Comparison of ENCODE assay signal across 8 mouse cellular contexts in the genomic region with DNA sequence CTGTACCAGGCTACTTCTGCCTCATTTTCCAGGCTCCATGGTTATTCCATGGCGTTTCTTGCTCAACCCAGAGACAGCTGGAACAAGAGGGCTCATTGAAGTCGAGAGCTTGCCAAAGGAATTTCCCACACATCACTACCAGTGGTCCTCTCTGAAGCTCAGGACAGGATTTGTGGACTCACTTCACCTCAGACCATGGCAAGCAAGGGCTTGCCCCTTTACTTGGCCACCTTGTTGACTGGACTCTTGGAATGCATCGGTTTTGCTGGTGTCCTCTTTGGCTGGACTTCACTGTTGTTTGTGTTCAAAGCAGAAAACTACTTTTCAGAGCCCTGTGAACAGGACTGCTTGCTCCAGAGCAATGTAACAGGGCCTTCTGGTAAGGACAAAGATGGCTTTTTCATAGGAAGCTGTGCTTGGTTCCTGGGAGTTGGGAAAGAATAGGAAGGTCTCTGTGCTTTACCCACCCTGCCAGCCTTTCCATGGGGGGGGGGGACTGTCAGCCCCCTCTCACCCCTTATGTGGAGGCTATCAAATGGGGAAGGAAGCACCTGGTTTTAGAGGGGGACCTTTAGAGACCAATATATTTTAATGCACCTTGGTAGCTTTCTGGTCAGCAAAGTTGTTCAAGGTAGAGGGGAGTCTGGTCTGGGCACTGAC. TPM values are rescaled to one million over a fixed set of nuclear protein-coding genes. Genes with fewer than 3 reads are reported as not detected.
DNase-seq lines count a peak whose midpoint lies in the region; ATAC-seq and TF ChIP-seq lines count a peak whose summit lies in the region.
"Had no signal": no experiment of that assay in that cellular context is flagged by ENCODE, and none has a peak within 500 bp of the region (broad histone marks: within the 10 kb centered on the region; RNA-seq: fewer than 3 reads in every experiment).

No protein-coding gene starts in this region.

- peak overlapping the region; percentile 43; the same call in 1 of the 2 replicates for H3K4me2 ChIP-seq in forebrain, embryonic 14.5 days (ENCODE audit: low read length)
- H3K4me2 ChIP-seq in limb, embryonic 14.5 days (replicated peaks; ENCODE audit: low read depth, low read length, severe bottlenecking) = peak overlapping the region; percentile 53
- peak overlapping the region; percentile 55 for H3K4me2 ChIP-seq in stomach, postnatal 0 days (replicated peaks; ENCODE audit: low read depth)

- no peaks in the 10 kb centered on the region for H3K27me3 ChIP-seq in spleen, adult 2 months (ENCODE audit: control insufficient read depth, insufficient read depth, low read length)
- no peaks in the 10 kb centered on the region for H3K27me3 ChIP-seq in forebrain, embryonic 14.5 days (replicated peaks; ENCODE audit: control insufficient read depth, insufficient read depth, low read length)
- no peaks in the 10 kb centered on the region for H3K27me3 ChIP-seq in limb, embryonic 14.5 days (ENCODE audit: control insufficient read depth, insufficient read depth, low read length)
- no peaks in the 10 kb centered on the region for H3K27me3 ChIP-seq in stomach, postnatal 0 days (ENCODE audit: control insufficient read depth, insufficient read depth, low read length)

- peaks cover 17% of the 10 kb centered on the region for H3K4me1 ChIP-seq in spleen, adult 2 months (ENCODE audit: control insufficient read depth, insufficient read depth, insufficient read length)
- H3K4me1 ChIP-seq in forebrain, embryonic 14.5 days (ENCODE audit: control insufficient read depth, insufficient read depth, low read length) = 0 out of 2 replicates have a peak, but pooled peaks cover 2% of the 10 kb centered on the region
- peaks cover 7% of the 10 kb centered on the region for H3K4me1 ChIP-seq in limb, embryonic 14.5 days (ENCODE audit: control insufficient read depth, insufficient read depth, low read length)
- H3K4me1 ChIP-seq in stomach, postnatal 0 days (replicated peaks; ENCODE audit: control insufficient read depth, insufficient read depth) = peaks cover 3% of the 10 kb centered on the region; the same call in 1 of the 2 replicates

- H3K9me3 ChIP-seq in forebrain, embryonic 14.5 days (replicated peaks; ENCODE audit: control insufficient read depth, low read length) = no peaks in the 10 kb centered on the region
- H3K9me3 ChIP-seq in limb, embryonic 14.5 days (ENCODE audit: control insufficient read depth, low read length) = no peaks in the 10 kb centered on the region
- no peaks in the 10 kb centered on the region for H3K9me3 ChIP-seq in stomach, postnatal 0 days (ENCODE audit: control insufficient read depth, low read length)

- ATAC-seq in forebrain, embryonic 14.5 days = no peak
- no peak for ATAC-seq in limb, embryonic 14.5 days (ENCODE audit: low FRiP score, low read depth)
- no peak for ATAC-seq in stomach, postnatal 0 days (ENCODE audit: low FRiP score, low TSS enrichment)

- H3K4me3 ChIP-seq in spleen, adult 2 months (ENCODE audit: extremely low read depth, insufficient read depth, insufficient read length) = peak overlapping the region; percentile 70
- H3K4me3 ChIP-seq in forebrain, embryonic 14.5 days (ENCODE audit: low read depth, low read length) = no peak overlapping the region
- peak overlapping the region; percentile 45 for H3K4me3 ChIP-seq in limb, embryonic 14.5 days (replicated peaks; ENCODE audit: low read length)
- peak overlapping the region; percentile 47 for H3K4me3 ChIP-seq in stomach, postnatal 0 days (ENCODE audit: low read depth, low read length)

- TF ChIP-seq CTCF in spleen, adult 2 months (IDR thresholded peaks at IDR 0.05; ENCODE audit: extremely low read depth, insufficient read depth, insufficient read length, insufficient replicate concordance) = no peak
- TF ChIP-seq CTCF in stomach, postnatal 0 days (IDR thresholded peaks at IDR 0.05; ENCODE audit: low read depth) = no peak

- no peak for TF ChIP-seq EP300 in stomach, postnatal 0 days (optimal IDR thresholded peaks at IDR 0.05)

- H3K36me3 ChIP-seq in spleen, adult 2 months (ENCODE audit: control insufficient read depth, insufficient read depth, low read length) = no peaks in the 10 kb centered on the region
- H3K36me3 ChIP-seq in forebrain, embryonic 14.5 days (ENCODE audit: control insufficient read depth, insufficient read depth, low read length) = no peaks in the 10 kb centered on the region
- peaks cover 9% of the 10 kb centered on the region; the same call in 1 of the 2 replicates for H3K36me3 ChIP-seq in limb, embryonic 14.5 days (ENCODE audit: control insufficient read depth, insufficient read depth, low read length)
- no peaks in the 10 kb centered on the region for H3K36me3 ChIP-seq in stomach, postnatal 0 days (ENCODE audit: control insufficient read depth, insufficient read depth, low read length)

- no peak for DNase-seq in spleen, adult 2 months (ENCODE audit: low read depth in 1 of 2, low spot score in 2 of 2)
- DNase-seq in spleen, postnatal 36 days (ENCODE audit: low spot score in 2 of 2) = no peak
- no peak for DNase-seq in forebrain, embryonic 14.5 days (ENCODE audit: low spot score)
- DNase-seq in limb, embryonic 14.5 days (ENCODE audit: low spot score) = no peak
- DNase-seq in stomach, postnatal 0 days (ENCODE audit: low spot score) = no peak
- DNase-seq in right cerebral cortex, adult 2 months (ENCODE audit: low spot score in 2 of 2) = no peak
- DNase-seq in gastrocnemius, postnatal 10 days = no peak

- no peak overlapping the region for H3K9ac ChIP-seq in forebrain, embryonic 14.5 days (ENCODE audit: low read length)
- H3K9ac ChIP-seq in limb, embryonic 14.5 days (ENCODE audit: low read depth, low read length, severe bottlenecking) = peak overlapping the region; percentile 22
- peak overlapping the region; percentile 69 for H3K9ac ChIP-seq in stomach, postnatal 0 days (ENCODE audit: low read length)

- WGBS in spleen, adult 2 months = 12% methylated on average over 3 of the region's 3 CpGs
- WGBS in forebrain, embryonic 14.5 days = 80% methylated on average over 3 of the region's 3 CpGs
- 53% methylated on average over 3 of the region's 3 CpGs for WGBS in limb, embryonic 14.5 days
- WGBS in stomach, postnatal 0 days = 41% methylated on average over 3 of the region's 3 CpGs

- peak overlapping the region; percentile 80 for H3K27ac ChIP-seq in spleen, adult 2 months (ENCODE audit: insufficient read depth, low read length)
- no peak overlapping the region for H3K27ac ChIP-seq in forebrain, embryonic 14.5 days (ENCODE audit: low read depth, low read length)
- H3K27ac ChIP-seq in limb, embryonic 14.5 days (replicated peaks; ENCODE audit: low read depth, low read length) = no peak overlapping the region
- peak overlapping the region; percentile 67; the same call in 1 of the 2 replicates for H3K27ac ChIP-seq in stomach, postnatal 0 days (replicated peaks)

- TF ChIP-seq POLR2A in spleen, adult 2 months (IDR thresholded peaks at IDR 0.05; ENCODE audit: low read depth, low read length) = no peak
- no peak for TF ChIP-seq POLR2A in limb, embryonic 14.5 days (IDR thresholded peaks at IDR 0.05; ENCODE audit: borderline replicate concordance, extremely low read depth, insufficient read depth, insufficient read length)

RNA-seq across cellular contexts. Expression of a gene that starts 1.2 kb away (rescaled TPM):
- 45.3 and 51.1 TPM in 2 replicates for polyA plus RNA-seq in spleen, adult 2 months (2012; rRNA removed)
- 6.6 and 7.0 TPM in 2 replicates for polyA plus RNA-seq in forebrain, embryonic 14.5 days (2014; fragmentation: Nextera tagmentation; extraction: Ambion mirVana)
- 73.2 and 85.5 TPM in 2 replicates for polyA plus RNA-seq in limb, embryonic 14.5 days (2012; rRNA removed)
- 32.1 and 34.9 TPM in 2 replicates for polyA plus RNA-seq in limb, embryonic 14.5 days (2014; fragmentation: Nextera tagmentation; extraction: Ambion mirVana)
- 14.3 and 16.5 TPM in 2 replicates for polyA plus RNA-seq in stomach, postnatal 0 days (2015; fragmentation: Nextera tagmentation; extraction: Ambion mirVana)
- 10 to 100 TPM; 18.9 to 20.0 TPM for total RNA-seq in gastrocnemius, postnatal 10 days (2021)

RNA-seq across cellular contexts. Expression of a gene that starts 42.6 kb away (rescaled TPM):
- 14.5 and 42.2 TPM in 2 replicates for polyA plus RNA-seq in spleen, adult 2 months (2012; rRNA removed)
- not detected in 2 replicates for polyA plus RNA-seq in forebrain, embryonic 14.5 days (2014; fragmentation: Nextera tagmentation; extraction: Ambion mirVana)
- polyA plus RNA-seq in limb, embryonic 14.5 days (2012; rRNA removed) = 0.80 and 1.0 TPM in 2 replicates
- polyA plus RNA-seq in limb, embryonic 14.5 days (2014; fragmentation: Nextera tagmentation; extraction: Ambion mirVana) = not detected in 2 replicates
- 0.16 TPM in 1 of 2 replicates, not detected in the other for polyA plus RNA-seq in stomach, postnatal 0 days (2015; fragmentation: Nextera tagmentation; extraction: Ambion mirVana)
- total RNA-seq in gastrocnemius, postnatal 10 days (2021) = 1 to 10 TPM in 1 of 2 experiments, not detected in 1; 4.8 TPM

RNA-seq across cellular contexts. Expression of a gene that starts 50.4 kb away (rescaled TPM):
- 3.7 and 5.0 TPM in 2 replicates for polyA plus RNA-seq in spleen, adult 2 months (2012; rRNA removed)
- polyA plus RNA-seq in forebrain, embryonic 14.5 days (2014; fragmentation: Nextera tagmentation; extraction: Ambion mirVana) = not detected in 2 replicates
- polyA plus RNA-seq in limb, embryonic 14.5 days (2012; rRNA removed) = 0.08 TPM in 1 of 2 replicates, not detected in the other
- polyA plus RNA-seq in limb, embryonic 14.5 days (2014; fragmentation: Nextera tagmentation; extraction: Ambion mirVana) = 0.21 TPM in 1 of 2 replicates, not detected in the other
- not detected in 2 replicates for polyA plus RNA-seq in stomach, postnatal 0 days (2015; fragmentation: Nextera tagmentation; extraction: Ambion mirVana)
- not detected for total RNA-seq in gastrocnemius, postnatal 10 days (2021)
- total RNA-seq: neutrophil, adult 5-6 weeks had no signal

RNA-seq across cellular contexts. Expression of a gene that starts 51.1 kb away (rescaled TPM):
- 3.0 and 7.3 TPM in 2 replicates for polyA plus RNA-seq in spleen, adult 2 months (2012; rRNA removed)
- polyA plus RNA-seq in forebrain, embryonic 14.5 days (2014; fragmentation: Nextera tagmentation; extraction: Ambion mirVana) = 7.5 and 13.6 TPM in 2 replicates
- polyA plus RNA-seq in limb, embryonic 14.5 days (2012; rRNA removed) = 4.5 and 6.5 TPM in 2 replicates
- polyA plus RNA-seq in limb, embryonic 14.5 days (2014; fragmentation: Nextera tagmentation; extraction: Ambion mirVana) = 1.5 and 1.9 TPM in 2 replicates
- 0.41 and 0.53 TPM in 2 replicates for polyA plus RNA-seq in stomach, postnatal 0 days (2015; fragmentation: Nextera tagmentation; extraction: Ambion mirVana)
- total RNA-seq in gastrocnemius, postnatal 10 days (2021) = 1 to 10 TPM; 1.0 TPM
- total RNA-seq: neutrophil, adult 5-6 weeks had no signal

Comparison
In these comparisons a context has a peak if more than half of its experiments do, and no peak if none do; other contexts are left out.
1. H3K27ac ChIP-seq: peak in spleen, adult 2 months (single experiment) and stomach, postnatal 0 days (single experiment); none in forebrain, embryonic 14.5 days (single experiment) and limb, embryonic 14.5 days (single experiment).
2. Peak in every context shown above with its lines, with median percentiles within 50 percentile points of each other: H3K4me2 ChIP-seq.